Mouse (Mus musculus): ENCODE data around the gene Esr1.

GRCm38 (mm10) chr10:4787003-4787628 lies 175.7 kb downstream of the Esr1 start:
- TF ChIP-seq MYOG (IDR thresholded peaks at IDR 0.05; ENCODE audit: control insufficient read depth in 1 of 3, insufficient read depth in 1 of 3, insufficient read length in 2 of 3, low read depth in 2 of 3): no peak
- no peak for TF ChIP-seq POLR2AphosphoS2 (IDR thresholded peaks at IDR 0.05; ENCODE audit: insufficient read length, low read depth)
- TF ChIP-seq TCF12 (IDR thresholded peaks at IDR 0.05; ENCODE audit: insufficient read depth, poor library complexity, severe bottlenecking): no peak
- no peak for TF ChIP-seq POLR2A (IDR thresholded peaks at IDR 0.05; ENCODE audit: insufficient read length, low read depth)
